Mouse (Mus musculus) hindbrain, postnatal 0 days (tissue): Measurements from ENCODE around the gene Mmp11. TPM values are rescaled to one million over a fixed set of nuclear protein-coding genes. Genes with fewer than 3 reads are reported as not detected.
A peak's percentile ranks its signal among the peaks of the same experiment; 100 is the strongest.
"Not testable (repeated sequence)": the region's sequence is repeated elsewhere in the genome, so short reads cannot be mapped to it uniquely, and the experiment has no call there.

Experiments
- ATAC-seq: fragments of 200-750 bp; cut with Nextera tagmentation; 2 replicates; pipeline ENCODE4 v1.8.0; 2017; ENCODE audit warnings: mild to moderate bottlenecking, moderate TSS enrichment, moderate library complexity
- DNase-seq: peaks from one replicate; pipeline ENCODE4 v3.0.0-alpha.2; 2015; ENCODE audit warnings: low spot score
- H3K27ac ChIP-seq: fragments of 300-500 bp; sonication (generic); 2 replicates; pipeline ENCODE4 v1.5.1; 2014; ENCODE audit warnings: mild to moderate bottlenecking
- H3K27me3 ChIP-seq: fragments of 300-500 bp; sonication (generic); 2 replicates; pipeline ENCODE4 v1.6.1; 2014; ENCODE audit warnings: low read length, mixed read lengths; ENCODE audit not compliant: insufficient read depth
- H3K36me3 ChIP-seq: fragments of 300-500 bp; sonication (generic); 2 replicates; pipeline ENCODE4 v1.6.1; 2014; ENCODE audit warnings: low read length, mixed read lengths; ENCODE audit not compliant: insufficient read depth
- H3K4me1 ChIP-seq: fragments of 300-500 bp; sonication (generic); 2 replicates; pipeline ENCODE4 v1.6.1; 2014; ENCODE audit warnings: antibody characterized with exemption, low read length, mixed read lengths; ENCODE audit not compliant: insufficient read depth
- H3K4me2 ChIP-seq: fragments of 300-500 bp; sonication (generic); 2 replicates; pipeline ENCODE4 v1.6.1; 2014; ENCODE audit warnings: low read depth, mild to moderate bottlenecking, low read length, moderate library complexity, mixed read lengths
- H3K4me3 ChIP-seq: fragments of 300-500 bp; sonication (generic); 2 replicates; pipeline ENCODE4 v1.5.1; 2014; ENCODE audit warnings: low read length
- H3K9ac ChIP-seq: fragments of 300-500 bp; sonication (generic); replicated peaks from 2 replicates; pipeline ENCODE4 v1.6.1; 2014; ENCODE audit warnings: mild to moderate bottlenecking, low read length, moderate library complexity, mixed read lengths
- H3K9me3 ChIP-seq: fragments of 300-500 bp; sonication (generic); 2 replicates; pipeline ENCODE4 v1.6.1; 2016; ENCODE audit warnings: low read length, mixed read lengths
- CTCF ChIP-seq: IDR thresholded peaks from 2 replicates; pipeline ENCODE4 v1.5.1; 2016; ENCODE audit warnings: antibody characterized with exemption, control low read depth, low read depth
- whole genome bisulfite sequencing: fragments of 180-500 bp; shearing (Covaris S2); extraction: QIAGEN DNeasy Blood & Tissue Kit; methylation state at CpG from one replicate; pipeline ENCODE4 v1.1.7; 2014; 5-methylcytosine and 5-hydroxymethylcytosine counted together
- polyA plus RNA-seq: library from polyadenylated mRNA; unstranded; fragments of >200 nt; fragmentation: Nextera tagmentation; extraction: Ambion mirVana; gene quantifications from 2 replicates; pipeline ENCODE4 v1.2.1, GENCODE M21; 2015
- total RNA-seq: library from RNA; depleted of rRNA; stranded (reverse); fragments of >200 nt; gene quantifications from 2 replicates; pipeline ENCODE4 v1.2.3, GENCODE M21; 2014

The Mmp11 gene
- total and polyA plus RNA-seq, 2 experiments from 2014 or later, result 8.3 to 9.5 TPM

GRCm38 (mm10) chr10:75889406-75890153 lies 46.7 kb downstream of the Mmp11 start:
- Histone ChIP-seq H3K4me1 (peaks cover 4% of the 10 kb centered on the region), H3K4me2 (no peak overlapping the region), H3K27ac (no peak overlapping the region), H3K4me3 (no peak overlapping the region), H3K9me3 (no peaks in the 10 kb centered on the region), H3K9ac (no peak overlapping the region), H3K36me3 (0 out of 2 replicates have a peak, but pooled peaks cover 3% of the 10 kb centered on the region), H3K27me3 (no peaks in the 10 kb centered on the region)
- DNase-seq (no peak), ATAC-seq (no peak)
- WGBS, result 48% methylated on average over 8 of the region's 8 CpGs
- TF ChIP-seq CTCF, result no peak

DNA sequence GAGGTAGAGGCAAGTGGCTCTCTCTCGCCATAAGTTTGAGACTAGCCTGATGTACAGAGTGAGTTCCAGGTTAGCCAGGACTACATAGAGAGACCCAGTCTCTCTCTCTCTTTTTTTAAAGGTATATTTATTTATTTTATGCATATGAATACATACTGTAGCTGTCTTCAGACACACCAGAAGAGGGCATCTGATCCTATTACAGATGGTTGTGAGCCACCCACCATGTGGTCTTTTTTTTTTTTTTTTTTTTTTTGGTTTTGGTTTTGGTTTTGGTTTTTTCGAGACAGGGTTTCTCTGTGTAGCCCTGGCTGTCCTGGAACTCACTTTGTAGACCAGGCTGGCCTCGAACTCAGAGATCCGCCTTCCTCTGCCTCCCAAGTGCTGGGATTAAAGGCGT lies 48.8 kb downstream of the Mmp11 start:
- not testable (repeated sequence) for H3K4me1 ChIP-seq, ATAC-seq, H3K9ac ChIP-seq, DNase-seq, H3K27me3 ChIP-seq, H3K4me2 ChIP-seq, H3K4me3 ChIP-seq, H3K9me3 ChIP-seq, H3K36me3 ChIP-seq, H3K27ac ChIP-seq
- 85% methylated on average over 5 of the region's 5 CpGs for WGBS

- Histone ChIP-seq H3K27me3 (no peaks in the 10 kb centered on the region), H3K9ac (no peak overlapping the region), H3K9me3 (no peaks in the 10 kb centered on the region), H3K4me1 (no peaks in the 10 kb centered on the region), H3K4me2 (no peak overlapping the region), H3K27ac (no peak overlapping the region), H3K36me3 (no peaks in the 10 kb centered on the region), H3K4me3 (no peak overlapping the region)
- no peak for DNase-seq
- TF ChIP-seq CTCF, result no peak
- no peak for ATAC-seq
- 94% methylated on average over 8 of the region's 8 CpGs for WGBS
Observed at GRCm38 (mm10) chr10:75884742-75885141, 51.6 kb downstream of the Mmp11 start.

DNA sequence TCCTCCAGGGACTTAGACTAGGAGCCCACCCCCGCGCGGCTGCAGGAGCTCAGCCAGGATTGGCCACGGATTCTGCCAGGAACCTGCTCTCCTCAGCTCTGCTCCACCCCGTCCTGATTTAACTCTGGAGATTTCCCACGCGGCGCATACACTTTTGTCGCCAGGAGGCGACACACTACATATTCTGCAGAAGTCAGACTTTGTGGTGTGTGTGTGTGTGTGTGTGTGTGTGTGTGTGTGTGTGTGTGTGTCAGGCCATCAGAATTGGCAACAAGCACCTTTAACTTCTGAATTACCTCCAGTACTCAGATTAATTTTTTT lies 53.1 kb downstream of the Mmp11 start:
- Histone ChIP-seq H3K27ac (no peak overlapping the region), H3K4me1 (no peaks in the 10 kb centered on the region), H3K36me3 (no peaks in the 10 kb centered on the region), H3K4me3 (no peak overlapping the region), H3K27me3 (no peaks in the 10 kb centered on the region), H3K4me2 (peak overlapping the region; percentile 27; the same call in 1 of the 2 replicates), H3K9ac (no peak overlapping the region), H3K9me3 (no peaks in the 10 kb centered on the region)
- ATAC-seq (peak; percentile 82), DNase-seq (peak; percentile 89)
- peak; percentile 75 for TF ChIP-seq CTCF
- WGBS, result under 1% methylated on average over 10 of the region's 10 CpGs

- Histone ChIP-seq H3K9ac (no peak overlapping the region), H3K36me3 (no peaks in the 10 kb centered on the region), H3K27ac (no peak overlapping the region), H3K4me1 (no peaks in the 10 kb centered on the region), H3K4me3 (no peak overlapping the region), H3K4me2 (peak overlapping the region; percentile 27; the same call in 1 of the 2 replicates), H3K9me3 (no peaks in the 10 kb centered on the region), H3K27me3 (no peaks in the 10 kb centered on the region)
- 16% methylated on average over 15 of the region's 15 CpGs for WGBS
- TF ChIP-seq CTCF, result no peak
- DNase-seq (peak; percentile 10), ATAC-seq (no peak; the same call in none of the 2 replicates)
Observed at GRCm38 (mm10) chr10:75882433-75883231, 53.7 kb downstream of the Mmp11 start.

GRCm38 (mm10) chr10:75881578-75882432 lies 54.5 kb downstream of the Mmp11 start:
- WGBS, result 19% methylated on average over 20 of the region's 20 CpGs
- H3K27me3 ChIP-seq, result no peaks in the 10 kb centered on the region
- H3K4me2 ChIP-seq, result no peak overlapping the region
- DNase-seq (no peak), ATAC-seq (peak; percentile 34; the same call in 1 of the 2 replicates)
- H3K36me3 ChIP-seq, result no peaks in the 10 kb centered on the region
- no peak overlapping the region for H3K4me3 ChIP-seq
- H3K9ac ChIP-seq, result no peak overlapping the region
- H3K9me3 ChIP-seq, result no peaks in the 10 kb centered on the region
- no peaks in the 10 kb centered on the region for H3K4me1 ChIP-seq
- TF ChIP-seq CTCF, result no peak
- no peak overlapping the region for H3K27ac ChIP-seq
